Mouse (Mus musculus) skeletal muscle tissue, postnatal 0 days (tissue): ENCODE results near the gene Arl14. TPM values are rescaled to one million over a fixed set of nuclear protein-coding genes. Genes with fewer than 3 reads are reported as not detected.

Experiments
- polyA plus RNA-seq: library from polyadenylated mRNA; unstranded; fragments of >200 nt; fragmentation: Nextera tagmentation; extraction: Ambion mirVana; gene quantifications from 2 replicates; pipeline ENCODE4 v1.2.1, GENCODE M21; 2015

Arl14 gene
- not detected in 2 replicates for polyA plus RNA-seq

GRCm38 (mm10) chr3:69221806-69222501, at the start of gene Arl14:
Arl14 (plus strand) TSS chr3:69222419.

Other genes starting within 250 kb of the Arl14 start
- gene Ift80, start 217.8 kb upstream of the Arl14 start, polyA plus RNA-seq, result 2.8 and 3.0 TPM in 2 replicates
- 49.2 and 57.1 TPM in 2 replicates for gene Smc4, start 217.7 kb upstream of the Arl14 start, polyA plus RNA-seq
- 16.3 and 16.4 TPM in 2 replicates for gene Trim59, start 177.7 kb upstream of the Arl14 start, polyA plus RNA-seq
- gene Kpna4, start 95.3 kb upstream of the Arl14 start, polyA plus RNA-seq, result 19.0 and 20.9 TPM in 2 replicates
- 12.6 and 12.8 TPM in 2 replicates for gene Ppm1l, start 94.4 kb downstream of the Arl14 start, polyA plus RNA-seq